Mouse (Mus musculus): Measurements from ENCODE around the gene Zfp445. TPM values are rescaled to one million over a fixed set of nuclear protein-coding genes. Genes with fewer than 3 reads are reported as not detected.

The Zfp445 gene
- 4.2 and 4.5 TPM in 2 replicates for polyA plus RNA-seq (2012; ENCODE audit: low replicate concordance)

GRCm38 (mm10) chr9:122865697-122866166 lies at the start of gene Zfp445:
Gene Zfp445 (minus strand): TSS chr9:122866006.

GRCm38 (mm10) chr9:122885385-122885784 lies 19.6 kb upstream of the Zfp445 start, which contains the start of gene Zkscan7:
Gene Zkscan7 (plus strand): TSS chr9:122885685.

GRCm38 (mm10) chr9:122843760-122844159 lies 22.0 kb downstream of the Zfp445 start, which contains the start of gene Gm35549:
Gene Gm35549 (minus strand): TSS chr9:122844035.

GRCm38 (mm10) chr9:122805053-122805844 lies 60.6 kb downstream of the Zfp445 start, which contains the start of gene Tcaim:
Gene Tcaim (plus strand): TSS chr9:122805539.

Other genes with a start within 250 kb of the Zfp445 start
- not detected in 2 replicates for gene Topaz1, start 118.7 kb downstream of the Zfp445 start, polyA plus RNA-seq (2012; ENCODE audit: low replicate concordance)
- 0.84 and 0.92 TPM in 2 replicates for gene Tcaim, start 60.5 kb downstream of the Zfp445 start, polyA plus RNA-seq (2012; ENCODE audit: low replicate concordance)
- not detected in 2 replicates for gene Gm35549, start 22.0 kb downstream of the Zfp445 start, polyA plus RNA-seq (2012; ENCODE audit: low replicate concordance)
- gene Zkscan7, start 19.7 kb upstream of the Zfp445 start, polyA plus RNA-seq (2012; ENCODE audit: low replicate concordance) = 0.44 and 0.97 TPM in 2 replicates
- 0.08 and 0.42 TPM in 2 replicates for gene Zfp105, start 57.1 kb upstream of the Zfp445 start, polyA plus RNA-seq (2012; ENCODE audit: low replicate concordance)
- gene 1110059G10Rik, start 85.0 kb upstream of the Zfp445 start, polyA plus RNA-seq (2012; ENCODE audit: low replicate concordance) = 1.5 and 2.4 TPM in 2 replicates
- gene Kif15, start 85.0 kb upstream of the Zfp445 start, polyA plus RNA-seq (2012; ENCODE audit: low replicate concordance) = 4.0 and 9.8 TPM in 2 replicates
- gene Tmem42, start 155.3 kb upstream of the Zfp445 start, polyA plus RNA-seq (2012; ENCODE audit: low replicate concordance) = 0.74 and 2.9 TPM in 2 replicates
- not detected in 2 replicates for gene Tgm4, start 168.7 kb upstream of the Zfp445 start, polyA plus RNA-seq (2012; ENCODE audit: low replicate concordance)
- gene Zdhhc3, start 247.2 kb upstream of the Zfp445 start, polyA plus RNA-seq (2012; ENCODE audit: low replicate concordance) = 65.3 and 82.4 TPM in 2 replicates
- gene Exosc7, start 247.2 kb upstream of the Zfp445 start, polyA plus RNA-seq (2012; ENCODE audit: low replicate concordance) = 0.38 and 8.1 TPM in 2 replicates

All from leukemia stem cell, adult 10-12 weeks (primary cell).